Mouse (Mus musculus): ENCODE measurements around the gene Ssr1.

Ssr1 gene

GRCm38 (mm10) chr13:37993704-37994404 is at the start of gene Ssr1:
Ssr1 (minus strand) TSS chr13:37994217.
- DNase-seq (ENCODE audit: low spot score in 2 of 2): peak; percentile 86 to 92

- DNase-seq (ENCODE audit: low spot score in 2 of 2): no peak
Observed at GRCm38 (mm10) chr13:38037811-38038210, 43.8 kb upstream of the Ssr1 start.

GRCm38 (mm10) chr13:38037044-38037687 is 43.1 kb upstream of the Ssr1 start, which contains the start of gene Cage1:
Cage1 (minus strand) TSS chr13:38037069.
- peak; percentile 96 to 98 for DNase-seq (ENCODE audit: low spot score in 2 of 2)

- DNase-seq (ENCODE audit: low spot score in 2 of 2): no peak
Observed at GRCm38 (mm10) chr13:38036343-38037043, 42.5 kb upstream of the Ssr1 start, which contains the start of gene Riok1. Riok1 (plus strand) TSS chr13:38036995.

- DNase-seq (ENCODE audit: low spot score in 2 of 2): no peak
Observed at GRCm38 (mm10) chr13:38028407-38028806, 34.4 kb upstream of the Ssr1 start.

- no peak for DNase-seq (ENCODE audit: low spot score in 2 of 2)
Observed at GRCm38 (mm10) chr13:38027618-38028248, 33.7 kb upstream of the Ssr1 start.

- no peak for DNase-seq (ENCODE audit: low spot score in 2 of 2)
Observed at GRCm38 (mm10) chr13:38025874-38026273, 31.9 kb upstream of the Ssr1 start.

- no peak for DNase-seq (ENCODE audit: low spot score in 2 of 2)
Observed at GRCm38 (mm10) chr13:38018791-38019190, 24.8 kb upstream of the Ssr1 start.

- DNase-seq (ENCODE audit: low spot score in 2 of 2): no peak
Observed at GRCm38 (mm10) chr13:38015591-38015990, 21.6 kb upstream of the Ssr1 start.

GRCm38 (mm10) chr13:38012436-38012835 is 18.4 kb upstream of the Ssr1 start:
- no peak for DNase-seq (ENCODE audit: low spot score in 2 of 2)

GRCm38 (mm10) chr13:38010444-38010910 is 16.5 kb upstream of the Ssr1 start:
- DNase-seq (ENCODE audit: low spot score in 2 of 2): no peak

GRCm38 (mm10) chr13:38009721-38010408 is 15.8 kb upstream of the Ssr1 start:
- no peak for DNase-seq (ENCODE audit: low spot score in 2 of 2)

- no peak for DNase-seq (ENCODE audit: low spot score in 2 of 2)
Observed at GRCm38 (mm10) chr13:38007972-38008371, 14.0 kb upstream of the Ssr1 start.

GRCm38 (mm10) chr13:38002461-38002860 is 8.4 kb upstream of the Ssr1 start:
- DNase-seq (ENCODE audit: low spot score in 2 of 2): no peak

GRCm38 (mm10) chr13:37999713-38000112 is 5.7 kb upstream of the Ssr1 start:
- DNase-seq (ENCODE audit: low spot score in 2 of 2): no peak

- no peak for DNase-seq (ENCODE audit: low spot score in 2 of 2)
Observed at GRCm38 (mm10) chr13:37994405-37994749, 360 bp upstream of the Ssr1 start.

GRCm38 (mm10) chr13:37993376-37993703 is 677 bp downstream of the Ssr1 start:
- DNase-seq (ENCODE audit: low spot score in 2 of 2): no peak

GRCm38 (mm10) chr13:37992638-37993371 is 1.2 kb downstream of the Ssr1 start:
- DNase-seq (ENCODE audit: low spot score in 2 of 2): no peak

GRCm38 (mm10) chr13:37989701-37990100 is 4.3 kb downstream of the Ssr1 start:
- no peak for DNase-seq (ENCODE audit: low spot score in 2 of 2)

GRCm38 (mm10) chr13:37986166-37986565 is 7.9 kb downstream of the Ssr1 start:
- no peak for DNase-seq (ENCODE audit: low spot score in 2 of 2)

- DNase-seq (ENCODE audit: low spot score in 2 of 2): no peak
Observed at GRCm38 (mm10) chr13:37981063-37981462, 13.0 kb downstream of the Ssr1 start.

Data from urinary bladder, adult 18-20 months (tissue).